Mouse (Mus musculus): ENCODE results near the gene Zc2hc1c. TPM values are rescaled to one million over a fixed set of nuclear protein-coding genes. Genes with fewer than 3 reads are reported as not detected.
"Not testable (repeated sequence)": the region's sequence is repeated elsewhere in the genome, so short reads cannot be mapped to it uniquely, and the experiment has no call there.

Zc2hc1c gene
- polyA plus RNA-seq, 1 experiment from 2014 or later: 0.49 TPM

DNA sequence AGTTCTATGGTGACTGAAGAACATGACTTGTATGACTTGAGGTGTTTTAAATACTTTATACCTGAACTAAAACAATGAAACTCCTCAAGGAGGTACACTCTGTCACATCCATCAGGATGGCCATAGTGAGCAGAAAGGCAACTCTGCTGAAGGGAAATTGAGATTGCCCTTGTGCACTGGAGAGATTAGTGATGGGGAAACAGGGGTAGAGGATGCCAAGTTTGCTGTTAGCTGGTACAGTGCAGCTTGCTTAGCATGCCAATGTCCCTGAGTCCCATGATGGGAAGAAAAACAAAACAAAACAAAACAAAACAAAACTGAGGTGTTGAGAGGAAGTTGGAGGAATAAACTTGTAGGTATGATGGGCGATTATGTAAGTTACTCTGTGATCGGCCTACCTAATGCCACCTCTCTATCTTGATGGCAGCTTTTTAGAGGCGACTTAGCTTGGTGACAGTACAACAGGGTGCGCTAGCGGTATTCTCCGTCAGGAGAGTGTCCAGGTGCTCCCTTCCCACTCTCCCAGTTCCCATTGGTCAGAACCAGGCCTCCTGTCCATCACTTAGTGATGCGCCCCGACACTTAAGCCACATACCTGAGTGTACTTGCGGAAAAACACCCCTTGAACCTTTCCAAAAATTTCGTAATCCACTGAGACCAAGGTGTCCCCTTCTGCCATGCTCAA, 8.9 kb upstream of the Zc2hc1c start:
- peaks cover 3% of the 10 kb centered on the region; the same call in 1 of the 2 replicates for H3K36me3 ChIP-seq (ENCODE audit: control insufficient read depth, insufficient read depth, low read length)
- H3K27me3 ChIP-seq (replicated peaks; ENCODE audit: control insufficient read depth, insufficient read depth, low read length): no peaks in the 10 kb centered on the region
- peak overlapping the region; percentile 52 for H3K27ac ChIP-seq (ENCODE audit: low read depth, low read length)
- 6% methylated on average over 10 of the region's 10 CpGs for WGBS
- H3K4me3 ChIP-seq (ENCODE audit: low read depth, low read length): peak overlapping the region; percentile 63
- peak overlapping the region; percentile 72 for H3K9ac ChIP-seq (ENCODE audit: low read depth, low read length)
- H3K4me1 ChIP-seq (replicated peaks; ENCODE audit: control insufficient read depth, insufficient read depth, low read length): peaks cover 13% of the 10 kb centered on the region
- no peak for DNase-seq (ENCODE audit: low spot score)
- H3K9me3 ChIP-seq (ENCODE audit: control insufficient read depth, low read length): no peaks in the 10 kb centered on the region
- H3K4me2 ChIP-seq: peak overlapping the region; percentile 74
- peak; percentile 35 for ATAC-seq (replicated peaks; ENCODE audit: low FRiP score)

DNA sequence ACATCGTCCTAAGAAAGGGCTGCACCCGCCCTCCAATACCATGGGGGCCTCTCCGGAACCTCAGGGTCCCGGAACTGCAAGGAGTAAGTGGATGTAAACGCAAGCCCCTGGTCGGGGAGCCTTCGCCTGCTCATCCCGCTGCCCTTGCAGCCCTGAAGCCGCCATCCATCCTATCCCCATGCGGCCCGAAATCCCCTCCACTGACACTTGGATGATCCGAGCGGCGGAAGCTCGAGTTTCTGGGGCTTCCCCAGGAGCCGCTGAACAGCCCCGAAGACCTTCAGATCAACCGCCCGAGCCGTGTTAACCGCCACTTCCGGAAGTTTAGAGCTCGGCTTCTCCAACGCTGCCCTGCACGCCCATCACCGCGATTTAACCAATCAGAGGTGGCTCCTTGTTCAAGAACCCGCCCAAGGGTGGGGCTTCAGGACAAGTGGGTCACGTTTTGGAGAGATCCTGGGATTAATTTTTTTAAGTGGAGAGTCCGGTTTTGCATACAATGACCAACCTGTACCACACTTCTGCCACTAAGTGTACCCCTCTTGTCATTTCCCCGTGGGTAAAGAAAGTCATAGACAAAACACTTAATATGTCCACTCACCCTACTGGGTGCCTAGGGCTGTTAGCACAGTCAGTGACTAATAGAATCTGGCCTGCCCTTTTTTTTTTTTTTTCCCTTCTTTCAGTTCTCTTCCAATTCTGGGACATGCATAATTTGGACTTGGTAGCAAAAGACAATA, 8.1 kb upstream of the Zc2hc1c start:
- Histone ChIP-seq H3K27ac (ENCODE audit: low read depth, low read length) (peak overlapping the region; percentile 52), H3K4me2 (peak overlapping the region; percentile 74), H3K4me1 (replicated peaks; ENCODE audit: control insufficient read depth, insufficient read depth, low read length) (peaks cover 13% of the 10 kb centered on the region), H3K4me3 (ENCODE audit: low read depth, low read length) (peak overlapping the region; percentile 63), H3K27me3 (replicated peaks; ENCODE audit: control insufficient read depth, insufficient read depth, low read length) (no peaks in the 10 kb centered on the region), H3K36me3 (ENCODE audit: control insufficient read depth, insufficient read depth, low read length) (no peaks in the 10 kb centered on the region; the same call in 1 of the 2 replicates), H3K9ac (ENCODE audit: low read depth, low read length) (peak overlapping the region; percentile 72), H3K9me3 (ENCODE audit: control insufficient read depth, low read length) (no peaks in the 10 kb centered on the region)
- DNase-seq (ENCODE audit: low spot score): peak; percentile 97
- peak; percentile 91 for ATAC-seq (replicated peaks; ENCODE audit: low FRiP score)
- WGBS: under 1% methylated on average over 31 of the region's 31 CpGs

DNA sequence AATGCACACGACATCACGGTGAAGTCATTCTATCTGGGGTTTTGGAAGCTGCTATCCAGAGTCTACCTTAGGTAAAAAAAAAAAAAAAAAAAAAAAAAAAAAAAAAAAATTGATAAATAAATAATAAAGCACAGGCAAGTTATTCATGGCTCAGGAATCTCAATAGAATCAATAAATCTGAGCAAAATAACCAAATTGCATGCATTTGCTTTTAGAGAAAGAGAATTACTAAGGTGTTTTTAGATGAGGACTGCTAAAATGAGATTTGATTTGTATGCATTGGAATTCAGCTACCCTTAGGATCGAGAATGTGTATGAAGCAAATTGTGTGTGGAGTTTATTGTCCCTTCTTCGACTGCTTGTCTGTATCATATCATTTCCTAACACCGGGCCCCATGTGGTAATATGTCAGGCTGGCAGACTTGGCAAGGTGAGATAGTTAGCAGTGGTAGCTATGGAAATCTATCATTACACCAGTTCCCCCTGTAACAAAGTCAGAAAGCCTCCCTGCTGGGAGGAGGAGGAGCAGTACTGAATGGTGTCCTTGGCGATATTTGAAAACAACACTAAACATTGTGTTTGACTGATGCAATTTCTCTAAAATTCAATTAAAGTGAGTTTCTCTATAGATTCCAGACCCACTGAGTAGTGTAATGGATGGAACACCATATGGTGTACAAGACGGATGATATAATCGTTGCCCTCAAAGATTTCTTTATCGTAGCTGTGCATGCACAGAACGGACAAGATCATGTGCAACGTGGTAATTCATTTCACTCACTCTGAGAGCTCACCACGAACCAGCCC, 7.3 kb upstream of the Zc2hc1c start:
- 56% methylated on average over 12 of the region's 12 CpGs for whole genome bisulfite sequencing
- peak overlapping the region; percentile 50; the same call in 1 of the 2 replicates for H3K9ac ChIP-seq (ENCODE audit: low read depth, low read length)
- peak; percentile 43; the same call in 1 of the 2 replicates for ATAC-seq (replicated peaks; ENCODE audit: low FRiP score)

DNA sequence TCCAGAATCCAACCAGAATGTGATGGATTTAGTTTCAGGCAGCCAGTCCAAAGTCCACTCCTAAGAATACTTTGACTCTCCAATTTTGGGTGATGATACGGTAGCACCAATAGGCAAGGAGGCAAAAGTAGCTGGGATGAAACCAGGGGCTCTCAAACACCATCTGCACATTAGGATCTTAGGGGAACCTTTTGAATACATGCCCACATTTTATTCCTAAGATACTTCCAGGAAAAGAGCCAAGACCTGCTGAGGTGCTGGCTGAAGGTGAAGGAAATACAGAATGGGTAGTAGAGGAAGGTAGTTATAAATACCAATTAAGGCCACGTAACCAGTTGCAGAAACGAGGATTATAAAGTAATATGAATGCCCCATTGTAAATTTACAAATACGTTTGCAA, 6.6 kb upstream of the Zc2hc1c start:
- DNase-seq (ENCODE audit: low spot score); H3K36me3 ChIP-seq (ENCODE audit: control insufficient read depth, insufficient read depth, low read length); H3K9me3 ChIP-seq (ENCODE audit: control insufficient read depth, low read length); H3K9ac ChIP-seq (ENCODE audit: low read depth, low read length); ATAC-seq (replicated peaks; ENCODE audit: low FRiP score); H3K27me3 ChIP-seq (replicated peaks; ENCODE audit: control insufficient read depth, insufficient read depth, low read length); H3K27ac ChIP-seq (ENCODE audit: low read depth, low read length); H3K4me2 ChIP-seq; H3K4me3 ChIP-seq (ENCODE audit: low read depth, low read length): not testable (repeated sequence)
- H3K4me1 ChIP-seq (replicated peaks; ENCODE audit: control insufficient read depth, insufficient read depth, low read length): peaks cover 13% of the 10 kb centered on the region
- WGBS: 88% methylated on average over 1 of the region's 4 CpGs

More for the DNA sequence above, 7.3 kb upstream of the Zc2hc1c start:
- Histone ChIP-seq H3K9me3 (ENCODE audit: control insufficient read depth, low read length) (no peaks in the 10 kb centered on the region), H3K27ac (ENCODE audit: low read depth, low read length) (no peak overlapping the region), H3K36me3 (ENCODE audit: control insufficient read depth, insufficient read depth, low read length) (no peaks in the 10 kb centered on the region), H3K4me1 (replicated peaks; ENCODE audit: control insufficient read depth, insufficient read depth, low read length) (peaks cover 13% of the 10 kb centered on the region), H3K4me2 (peak overlapping the region; percentile 74), H3K27me3 (replicated peaks; ENCODE audit: control insufficient read depth, insufficient read depth, low read length) (no peaks in the 10 kb centered on the region), H3K4me3 (ENCODE audit: low read depth, low read length) (no peak overlapping the region)
- DNase-seq (ENCODE audit: low spot score): no peak

DNA sequence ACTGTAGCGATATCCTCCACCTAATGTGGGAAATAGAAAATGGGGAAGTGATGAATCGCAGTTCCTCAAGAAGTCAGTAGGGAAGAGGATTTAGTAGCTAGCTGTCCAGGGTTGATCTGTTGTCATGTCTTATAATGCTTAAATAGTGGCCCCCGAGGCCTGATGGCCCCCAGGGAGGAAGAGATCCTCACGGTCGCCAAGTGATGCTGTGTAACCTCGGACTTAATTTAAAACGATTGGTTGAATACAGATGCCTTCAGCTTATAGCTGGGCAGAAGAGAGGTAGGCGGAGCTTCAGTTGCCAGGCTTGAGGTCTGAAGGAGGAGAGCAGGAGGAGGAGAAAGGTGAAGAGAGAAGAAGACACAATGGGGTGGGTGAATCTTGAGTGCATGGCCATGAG, 4.1 kb upstream of the Zc2hc1c start:
- Histone ChIP-seq H3K27me3 (replicated peaks; ENCODE audit: control insufficient read depth, insufficient read depth, low read length) (peaks cover 8% of the 10 kb centered on the region), H3K27ac (ENCODE audit: low read depth, low read length) (no peak overlapping the region), H3K9ac (ENCODE audit: low read depth, low read length) (no peak overlapping the region), H3K4me3 (ENCODE audit: low read depth, low read length) (no peak overlapping the region), H3K4me2 (no peak overlapping the region), H3K36me3 (ENCODE audit: control insufficient read depth, insufficient read depth, low read length) (no peaks in the 10 kb centered on the region), H3K4me1 (replicated peaks; ENCODE audit: control insufficient read depth, insufficient read depth, low read length) (peaks cover 9% of the 10 kb centered on the region; the same call in 1 of the 2 replicates), H3K9me3 (ENCODE audit: control insufficient read depth, low read length) (no peaks in the 10 kb centered on the region)
- 53% methylated on average over 8 of the region's 8 CpGs for WGBS
- ATAC-seq (replicated peaks; ENCODE audit: low FRiP score): no peak
- DNase-seq (ENCODE audit: low spot score): no peak

DNA sequence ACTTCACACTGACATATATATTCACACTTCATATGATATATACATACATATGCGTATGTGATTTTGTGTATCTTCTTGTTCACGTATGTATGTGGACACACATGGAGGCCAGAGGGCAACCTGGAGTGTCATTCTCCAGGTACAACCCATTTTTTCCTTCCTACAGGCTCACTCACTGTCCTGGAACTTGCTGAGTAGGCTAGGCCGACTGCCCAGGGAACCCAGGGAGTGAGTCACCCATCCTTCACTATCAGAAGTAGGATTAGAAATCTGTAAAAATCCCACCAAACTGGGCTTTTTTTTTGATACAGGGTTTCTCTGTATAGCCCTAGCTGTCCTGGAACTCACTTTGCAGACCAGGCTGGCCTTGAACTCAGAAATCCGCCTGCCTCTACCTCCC, 3.4 kb upstream of the Zc2hc1c start:
- ATAC-seq (replicated peaks; ENCODE audit: low FRiP score): no peak
- 80% methylated on average over 4 of the region's 4 CpGs for WGBS
- no peak for DNase-seq (ENCODE audit: low spot score)

DNA sequence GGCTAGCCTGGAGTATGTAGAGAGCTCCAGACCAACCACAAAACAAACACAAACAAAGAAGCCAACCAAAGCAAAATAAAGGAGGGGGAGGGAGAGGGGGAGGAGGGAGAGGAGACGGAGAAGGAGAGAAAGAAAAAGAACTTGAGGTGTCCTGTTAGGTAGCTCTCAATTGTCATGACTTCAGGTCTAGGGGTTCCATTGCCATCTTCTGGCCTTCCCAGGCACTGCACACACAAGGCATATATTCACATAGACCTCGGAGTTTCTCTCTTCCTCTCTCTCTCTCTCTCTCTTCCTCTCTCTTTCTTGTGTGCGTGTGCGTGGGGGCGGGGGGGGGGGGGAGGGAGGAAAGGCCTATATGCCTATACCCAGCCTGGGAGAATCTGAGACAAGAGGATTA, 1.4 kb upstream of the Zc2hc1c start:
- Histone ChIP-seq H3K4me3 (ENCODE audit: low read depth, low read length) (no peak overlapping the region), H3K27me3 (replicated peaks; ENCODE audit: control insufficient read depth, insufficient read depth, low read length) (peaks cover 16% of the 10 kb centered on the region), H3K9me3 (ENCODE audit: control insufficient read depth, low read length) (no peaks in the 10 kb centered on the region), H3K4me2 (no peak overlapping the region), H3K36me3 (ENCODE audit: control insufficient read depth, insufficient read depth, low read length) (no peaks in the 10 kb centered on the region), H3K4me1 (replicated peaks; ENCODE audit: control insufficient read depth, insufficient read depth, low read length) (0 out of 2 replicates have a peak, but pooled peaks cover 5% of the 10 kb centered on the region), H3K27ac (ENCODE audit: low read depth, low read length) (no peak overlapping the region), H3K9ac (ENCODE audit: low read depth, low read length) (no peak overlapping the region)
- no peak for ATAC-seq (replicated peaks; ENCODE audit: low FRiP score)
- DNase-seq (ENCODE audit: low spot score): no peak
- 43% methylated on average over 2 of the region's 5 CpGs for WGBS

More for the DNA sequence above, 3.4 kb upstream of the Zc2hc1c start:
- no peak overlapping the region for H3K9ac ChIP-seq (ENCODE audit: low read depth, low read length)
- H3K27me3 ChIP-seq (replicated peaks; ENCODE audit: control insufficient read depth, insufficient read depth, low read length): peaks cover 12% of the 10 kb centered on the region
- H3K4me2 ChIP-seq: no peak overlapping the region
- no peaks in the 10 kb centered on the region for H3K9me3 ChIP-seq (ENCODE audit: control insufficient read depth, low read length)
- H3K4me1 ChIP-seq (replicated peaks; ENCODE audit: control insufficient read depth, insufficient read depth, low read length): 0 out of 2 replicates have a peak, but pooled peaks cover 5% of the 10 kb centered on the region
- H3K27ac ChIP-seq (ENCODE audit: low read depth, low read length): no peak overlapping the region
- no peaks in the 10 kb centered on the region for H3K36me3 ChIP-seq (ENCODE audit: control insufficient read depth, insufficient read depth, low read length)
- no peak overlapping the region for H3K4me3 ChIP-seq (ENCODE audit: low read depth, low read length)

DNA sequence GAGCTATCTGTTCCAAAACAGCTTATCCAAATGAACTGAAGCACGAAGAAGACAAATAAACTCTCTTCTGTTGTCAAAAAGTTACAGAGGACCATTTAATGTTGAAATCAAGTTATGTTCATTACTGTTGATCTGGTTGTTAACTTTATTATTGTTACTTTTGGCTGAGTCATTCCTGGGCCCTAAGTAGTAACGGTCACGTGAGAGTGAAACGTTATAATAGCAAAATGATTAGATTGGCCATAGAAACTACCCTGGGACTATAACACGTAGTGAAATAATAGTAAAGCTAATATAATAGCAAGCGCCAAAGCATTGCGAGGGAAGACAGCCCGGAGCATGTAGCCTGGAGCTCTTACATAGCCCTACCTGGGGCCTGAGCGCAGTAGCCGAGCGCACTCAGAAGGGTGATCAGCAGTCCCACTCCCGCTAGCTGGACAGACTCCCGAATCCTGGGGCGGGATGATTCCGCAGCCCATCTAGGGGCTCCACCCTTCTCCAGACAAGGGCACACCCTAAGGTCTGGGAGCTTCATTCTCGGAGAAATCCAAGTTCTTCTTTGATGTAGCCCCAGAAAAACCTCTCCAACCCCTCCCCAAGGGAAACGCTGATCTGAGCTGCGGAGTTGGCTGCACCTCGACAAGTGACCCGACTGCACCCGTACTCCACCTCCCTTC, 444 bp upstream of the Zc2hc1c start, which contains the start of gene Acyp1:
Acyp1 (minus strand) TSS at position 630 of the 677 bp plus-strand sequence.
- 15% methylated on average over 21 of the region's 21 CpGs for WGBS
- ATAC-seq (replicated peaks; ENCODE audit: low FRiP score): peak; percentile 62

More for the DNA sequence above, 444 bp upstream of the Zc2hc1c start, which contains the start of gene Acyp1:
- no peaks in the 10 kb centered on the region for H3K9me3 ChIP-seq (ENCODE audit: control insufficient read depth, low read length)
- no peak for DNase-seq (ENCODE audit: low spot score)
- peak within 1 kb of the TSS; percentile 76 for H3K4me2 ChIP-seq
- peak within 1 kb of the TSS; percentile 53 for H3K9ac ChIP-seq (ENCODE audit: low read depth, low read length)
- no peak within 1 kb of the TSS for H3K27ac ChIP-seq (ENCODE audit: low read depth, low read length)
- peaks cover 16% of the 10 kb centered on the region for H3K27me3 ChIP-seq (replicated peaks; ENCODE audit: control insufficient read depth, insufficient read depth, low read length)
- H3K36me3 ChIP-seq (ENCODE audit: control insufficient read depth, insufficient read depth, low read length): no peaks in the 10 kb centered on the region
- H3K4me1 ChIP-seq (replicated peaks; ENCODE audit: control insufficient read depth, insufficient read depth, low read length): 0 out of 2 replicates have a peak, but pooled peaks cover 5% of the 10 kb centered on the region
- peak within 1 kb of the TSS; percentile 57 for H3K4me3 ChIP-seq (ENCODE audit: low read depth, low read length)
